Mouse (Mus musculus) erythroid progenitor cell, adult 5-6 weeks (primary cell): ENCODE data around the gene Ttc16. TPM values are rescaled to one million over a fixed set of nuclear protein-coding genes. Genes with fewer than 3 reads are reported as not detected.

Experiments used
- ATAC-seq: replicated peaks from 2 replicates; pipeline ENCODE4 v1.8.0; 2016; ENCODE audit warnings: moderate number of reproducible peaks, mild to moderate bottlenecking, moderate TSS enrichment, inconsistent platforms; ENCODE audit not compliant: poor library complexity, low FRiP score, severe bottlenecking
- total RNA-seq, 2 experiments: library from RNA; stranded (forward) in 1 of 2; stranded (reverse) in 1 of 2; fragments of 150-400 nt in 1 of 2; fragments of 186-747, 209-891 nt in 1 of 2; gene quantifications; 2 replicates each; pipeline versions ENCODE4 v1.2.3 to v1.2.4; 2015 to 2017; ENCODE audit warnings: low replicate concordance in 2 of 2

The Ttc16 gene
- total RNA-seq, 2 experiments from 2014 or later = 1.3 TPM; not detected in 1

DNA sequence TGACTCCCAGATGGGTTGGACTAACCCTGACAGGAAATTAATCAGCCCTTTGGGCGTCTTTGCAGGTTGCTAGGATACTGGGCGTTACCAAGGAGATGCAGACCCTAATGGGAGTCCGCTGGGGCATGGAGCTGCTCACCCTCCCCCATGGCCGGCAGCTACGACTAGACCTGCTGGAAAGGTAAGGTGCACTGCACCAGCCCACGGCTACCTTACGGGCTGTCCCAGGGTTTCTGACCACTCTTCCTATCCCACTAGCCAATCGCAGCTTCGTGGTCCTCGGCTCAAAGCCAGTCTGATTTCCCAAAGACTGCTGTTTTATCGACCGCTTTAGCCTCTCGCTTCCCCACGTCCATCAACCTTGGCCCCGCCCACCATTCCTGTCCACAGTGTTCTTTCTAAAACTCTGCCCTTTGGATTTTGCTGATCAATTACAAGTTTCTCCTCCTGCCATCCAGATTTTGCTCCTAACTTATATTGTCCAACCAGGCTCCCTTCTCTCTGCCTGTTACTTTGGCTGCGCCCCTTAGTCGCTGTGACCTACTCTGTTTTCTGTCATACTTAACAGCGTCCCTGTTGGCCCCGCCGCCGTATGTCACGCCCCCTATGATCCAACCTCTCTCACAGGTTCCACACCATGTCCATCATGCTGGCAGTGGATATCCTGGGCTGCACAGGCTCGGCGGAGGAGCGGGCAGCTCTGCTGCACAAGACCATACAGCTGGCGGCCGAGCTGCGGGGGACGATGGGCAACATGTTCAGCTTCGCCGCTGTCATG, 24.4 kb downstream of the Ttc16 start:
- ATAC-seq = no peak

DNA sequence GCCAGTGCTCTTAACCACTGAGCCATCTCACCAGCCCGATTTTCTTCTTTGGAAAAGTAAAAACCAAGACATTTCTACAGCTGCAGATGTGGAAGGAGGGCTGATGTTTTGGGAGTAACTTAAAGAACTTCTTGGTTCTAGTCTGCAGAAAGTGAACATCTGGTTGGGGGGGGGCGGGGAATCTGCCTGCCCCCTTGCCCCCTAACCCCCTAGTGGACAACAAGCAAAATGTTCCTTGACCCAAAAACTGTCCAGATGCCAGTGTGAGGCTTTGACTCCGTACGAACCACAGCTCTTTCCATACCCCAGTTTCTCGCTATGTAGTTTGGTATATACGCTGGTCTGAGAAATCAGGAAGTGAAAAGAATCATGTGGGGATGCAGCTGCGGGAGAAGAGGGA, 25.2 kb downstream of the Ttc16 start:
- ATAC-seq = no peak

- ATAC-seq = no peak
These were observed 26.4 kb downstream of the Ttc16 start for GRCm38 (mm10) chr2:32749082-32749481.

- no peak for ATAC-seq
These were observed 31.0 kb downstream of the Ttc16 start for GRCm38 (mm10) chr2:32744272-32744982.

- ATAC-seq = no peak
These were observed 33.3 kb downstream of the Ttc16 start for GRCm38 (mm10) chr2:32742173-32742531.

- ATAC-seq = no peak
These were observed 33.9 kb downstream of the Ttc16 start for GRCm38 (mm10) chr2:32741273-32742172.

- no peak for ATAC-seq
These were observed 34.5 kb downstream of the Ttc16 start, which contains the start of gene 6330409D20Rik for GRCm38 (mm10) chr2:32740916-32741272. Gene 6330409D20Rik (minus strand): TSS chr2:32741016.

- ATAC-seq = no peak
These were observed 36.1 kb downstream of the Ttc16 start for GRCm38 (mm10) chr2:32739311-32739710.

DNA sequence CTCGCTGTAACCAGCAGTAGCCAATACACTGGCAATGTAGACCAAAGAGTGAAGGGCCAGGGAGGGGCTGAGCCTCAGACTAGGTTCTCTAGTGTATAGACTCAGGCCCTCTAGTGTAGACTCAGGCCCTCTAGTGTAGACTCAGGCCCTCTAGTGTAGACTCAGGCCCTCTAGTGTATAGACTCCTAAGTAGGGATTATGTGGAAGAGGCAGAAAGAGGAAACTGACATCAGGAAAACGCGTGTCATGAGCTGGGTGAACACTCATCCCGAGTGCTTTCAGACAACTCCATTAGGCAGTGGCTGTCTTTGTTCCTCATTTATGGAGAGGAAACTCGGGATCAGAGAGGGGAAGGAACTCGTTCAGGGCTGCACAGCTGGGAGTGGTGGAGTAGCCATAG, 38.4 kb downstream of the Ttc16 start:
- no peak for ATAC-seq

GRCm38 (mm10) chr2:32736306-32736829, 39.1 kb downstream of the Ttc16 start:
- ATAC-seq = no peak

- no peak for ATAC-seq
These were observed 40.5 kb downstream of the Ttc16 start for GRCm38 (mm10) chr2:32734933-32735332.

- ATAC-seq = no peak
These were observed 41.0 kb downstream of the Ttc16 start for GRCm38 (mm10) chr2:32734480-32734879.

- ATAC-seq = no peak
These were observed 42.7 kb downstream of the Ttc16 start for GRCm38 (mm10) chr2:32732695-32733094.

DNA sequence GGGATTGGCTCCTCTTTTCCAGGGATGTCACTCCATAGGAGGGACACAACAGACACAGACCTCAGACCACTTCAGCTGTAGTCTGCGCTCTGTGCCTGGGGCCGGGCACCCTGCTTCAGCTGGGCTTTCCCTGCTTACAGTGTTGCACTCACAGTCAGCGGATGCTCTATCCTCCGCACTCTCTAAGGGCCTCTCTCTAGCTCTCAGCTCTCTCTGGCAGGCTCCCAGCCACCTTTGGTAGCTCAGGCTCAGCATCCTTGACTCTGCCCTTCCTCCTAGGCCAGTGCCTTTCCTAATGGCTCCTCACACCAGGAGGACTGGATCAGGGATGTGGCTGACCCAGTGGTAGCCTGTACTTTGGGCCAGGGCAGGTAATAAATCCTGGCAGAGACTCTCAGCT, 43.5 kb downstream of the Ttc16 start:
- no peak for ATAC-seq

GRCm38 (mm10) chr2:32730854-32731253, 44.6 kb downstream of the Ttc16 start:
- no peak for ATAC-seq

DNA sequence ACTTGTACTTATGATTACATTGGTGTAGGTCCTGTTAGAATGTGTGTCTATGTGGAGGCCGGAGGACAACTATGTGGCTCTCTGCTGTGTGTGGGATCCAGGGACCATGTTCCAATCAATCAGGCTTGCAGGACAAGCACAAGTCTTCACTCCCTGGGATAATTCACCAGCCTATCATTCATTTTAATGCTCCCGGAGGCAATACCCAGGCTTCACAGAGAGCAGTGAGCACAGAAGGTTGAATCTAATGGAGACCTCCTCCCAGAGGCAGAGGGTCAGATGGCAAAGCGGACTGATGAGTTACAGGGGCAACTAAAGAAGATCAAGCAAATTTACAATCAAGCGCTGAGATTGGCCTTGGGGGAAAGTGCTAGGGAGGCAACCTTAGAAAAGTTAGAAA, 45.9 kb downstream of the Ttc16 start:
- ATAC-seq = no peak

DNA sequence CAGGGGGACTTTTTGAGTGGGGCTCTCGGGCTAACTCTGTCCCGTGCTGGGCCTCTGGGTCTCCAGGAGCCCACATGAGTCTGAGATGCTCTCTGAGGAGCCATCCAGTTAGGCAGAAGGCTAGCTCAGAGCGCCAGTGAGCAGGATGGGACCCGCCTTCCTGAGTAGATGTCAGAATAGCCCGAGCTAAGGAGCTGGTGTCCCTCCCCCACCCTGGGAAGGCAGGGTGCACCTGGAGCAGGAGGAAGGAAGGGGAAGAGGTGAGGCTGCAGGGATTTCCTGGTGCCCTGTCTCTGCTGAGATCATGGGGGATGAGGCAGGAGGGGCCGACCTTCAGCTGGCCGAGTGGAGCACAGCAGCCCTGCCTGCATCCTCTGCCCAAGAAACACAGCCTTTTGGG, 47.0 kb downstream of the Ttc16 start:
- no peak for ATAC-seq

DNA sequence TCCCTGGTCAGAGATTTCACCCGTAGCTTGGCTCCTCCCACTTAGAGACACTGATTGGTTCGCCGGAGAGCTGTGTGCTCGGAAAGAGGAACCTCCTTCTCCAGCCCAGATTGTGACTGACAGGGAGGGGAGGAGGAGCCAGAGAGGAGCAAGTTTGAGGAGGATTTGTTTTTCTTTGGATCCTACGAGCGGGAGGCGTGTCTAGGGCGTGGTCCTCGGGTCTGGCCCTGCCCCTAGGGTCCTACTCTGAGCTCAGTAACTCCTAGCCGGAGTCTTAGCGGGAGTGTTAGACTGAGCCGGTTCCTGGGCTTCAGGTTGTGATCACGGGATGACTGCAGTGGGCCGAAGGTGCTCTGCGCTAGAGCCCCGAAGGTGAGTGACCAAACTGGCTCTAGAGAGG, 48.0 kb downstream of the Ttc16 start:
- 0 out of 2 replicates have a peak, but pooled peaks have one; percentile 37 for ATAC-seq

GRCm38 (mm10) chr2:32724832-32725790, 50.3 kb downstream of the Ttc16 start:
- no peak for ATAC-seq
